ENCODE assay signal across 7 mouse cellular contexts in genomic region chr8:83566469-83567395, GRCm38 (mm10). TPM values are rescaled to one million over a fixed set of nuclear protein-coding genes. Genes with fewer than 3 reads are reported as not detected.
DNase-seq lines count a peak whose midpoint lies in the region; ATAC-seq lines count a peak whose summit lies in the region.

Gene Ndufb7, plus strand, starts transcription at chr8:83566671.

- peaks cover 30% of the 10 kb centered on the region for H3K36me3 ChIP-seq in embryonic facial prominence, embryonic 10.5 days (replicated peaks)
- H3K36me3 ChIP-seq in limb, embryonic 10.5 days, result peaks cover 33% of the 10 kb centered on the region
- peaks cover 28% of the 10 kb centered on the region for H3K36me3 ChIP-seq in midbrain, embryonic 13.5 days

- H3K27me3 ChIP-seq in embryonic facial prominence, embryonic 10.5 days (replicated peaks; ENCODE audit: low read depth, poor library complexity, severe bottlenecking), result no peaks in the 10 kb centered on the region
- no peaks in the 10 kb centered on the region for H3K27me3 ChIP-seq in limb, embryonic 10.5 days (ENCODE audit: low read depth, poor library complexity, severe bottlenecking)
- H3K27me3 ChIP-seq in midbrain, embryonic 13.5 days, result no peaks in the 10 kb centered on the region

- H3K4me3 ChIP-seq in embryonic facial prominence, embryonic 10.5 days, result peak within 1 kb of the TSS; percentile 88
- peak within 1 kb of the TSS; percentile 86 for H3K4me3 ChIP-seq in limb, embryonic 10.5 days
- H3K4me3 ChIP-seq in midbrain, embryonic 13.5 days (replicated peaks), result peak within 1 kb of the TSS; percentile 78

- peak within 1 kb of the TSS; percentile 75 for H3K4me2 ChIP-seq in midbrain, embryonic 13.5 days (replicated peaks)

- under 1% methylated on average over 48 of the region's 48 CpGs for WGBS in embryonic facial prominence, embryonic 10.5 days
- under 1% methylated on average over 48 of the region's 48 CpGs for WGBS in limb, embryonic 10.5 days
- under 1% methylated on average over 48 of the region's 48 CpGs for WGBS in midbrain, embryonic 13.5 days

- peak; percentile 98 for DNase-seq in adrenal gland, postnatal 10 days
- peak; percentile 95 for DNase-seq in embryonic facial prominence, embryonic 10.5 days (ENCODE audit: low spot score)
- DNase-seq in kidney, adult 11 months, result peak; percentile 93
- DNase-seq in limb, embryonic 10.5 days (ENCODE audit: low spot score), result peak; percentile 98
- peak; percentile 74 for DNase-seq in spleen, adult 12 weeks (ENCODE audit: low spot score)

- peak; percentile 94 for ATAC-seq in granulocyte monocyte progenitor cell, adult 5-6 weeks (replicated peaks; ENCODE audit: poor library complexity, severe bottlenecking)
- peak; percentile 95 for ATAC-seq in midbrain, embryonic 13.5 days

- peak within 1 kb of the TSS; percentile 94 for H3K27ac ChIP-seq in embryonic facial prominence, embryonic 10.5 days (replicated peaks)
- peak within 1 kb of the TSS; percentile 94 for H3K27ac ChIP-seq in limb, embryonic 10.5 days
- peak within 1 kb of the TSS; percentile 76 for H3K27ac ChIP-seq in midbrain, embryonic 13.5 days

- H3K4me1 ChIP-seq in embryonic facial prominence, embryonic 10.5 days, result peaks cover 17% of the 10 kb centered on the region
- H3K4me1 ChIP-seq in limb, embryonic 10.5 days, result peaks cover 16% of the 10 kb centered on the region
- H3K4me1 ChIP-seq in midbrain, embryonic 13.5 days (replicated peaks), result peaks cover 23% of the 10 kb centered on the region

- peak within 1 kb of the TSS; percentile 83 for H3K9ac ChIP-seq in midbrain, embryonic 13.5 days (replicated peaks)

- no peaks in the 10 kb centered on the region for H3K9me3 ChIP-seq in embryonic facial prominence, embryonic 10.5 days
- no peaks in the 10 kb centered on the region for H3K9me3 ChIP-seq in limb, embryonic 10.5 days (replicated peaks)
- no peaks in the 10 kb centered on the region for H3K9me3 ChIP-seq in midbrain, embryonic 13.5 days

RNA-seq across cellular contexts. Expression of gene Ndufb7, which starts in this region (rescaled TPM):
- total RNA-seq in adrenal gland, postnatal 10 days (2021), result 100 to 1,000 TPM; 340 to 396 TPM
- polyA plus RNA-seq in embryonic facial prominence, embryonic 10.5 days (2016; fragmentation: Nextera tagmentation; extraction: Ambion mirVana), result 320 and 348 TPM in 2 replicates
- total RNA-seq in granulocyte monocyte progenitor cell, adult 5-6 weeks (2014; fragmentation: Nextera tagmentation), result 187 and 191 TPM in 2 replicates
- 179 and 187 TPM in 2 replicates for total RNA-seq in granulocyte monocyte progenitor cell, adult 5-6 weeks (2017)
- polyA plus RNA-seq in limb, embryonic 10.5 days (2016; fragmentation: Nextera tagmentation; extraction: Ambion mirVana), result 316 and 317 TPM in 2 replicates
- polyA plus RNA-seq in midbrain, embryonic 13.5 days (2015; fragmentation: Nextera tagmentation; extraction: Ambion mirVana), result 380 and 382 TPM in 2 replicates

Comparison
In these comparisons a context has a peak if more than half of its experiments do, and no peak if none do; other contexts are left out.
1. Peak in every context shown above with its lines: DNase-seq, ATAC-seq, H3K4me3 ChIP-seq and H3K27ac ChIP-seq.